Mouse (Mus musculus) E14TG2a.4 (cell line): ENCODE data around the gene Prdm8.

Source experiments
- H3K27me3 ChIP-seq: 2 replicates; pipeline ENCODE4 v1.6.1; 2014; ENCODE audit warnings: low read length, control low read depth; ENCODE audit not compliant: insufficient read depth
- H3K36me3 ChIP-seq: 2 replicates; pipeline ENCODE4 v1.6.1; 2014; ENCODE audit warnings: low read length, control low read depth; ENCODE audit not compliant: insufficient read depth
- H3K4me1 ChIP-seq: replicated peaks from 2 replicates; pipeline ENCODE4 v1.6.1; 2014; ENCODE audit warnings: low read depth, low read length, control low read depth
- H3K4me3 ChIP-seq: replicated peaks from 2 replicates; pipeline ENCODE4 v1.5.1; 2014; ENCODE audit warnings: mild to moderate bottlenecking, low read length
- H3K9me3 ChIP-seq: 2 replicates; pipeline ENCODE4 v1.6.1; 2014; ENCODE audit warnings: low read length, control low read depth
- CTCF ChIP-seq: conservative IDR thresholded peaks from 2 replicates; pipeline ENCODE4 v1.5.1; 2014; ENCODE audit warnings: low read length
- NANOG ChIP-seq: IDR thresholded peaks from 2 replicates; pipeline ENCODE4 v1.6.1; 2014; ENCODE audit warnings: borderline replicate concordance, low read length, mixed read lengths
- POU5F1 ChIP-seq: IDR thresholded peaks from 2 replicates; pipeline ENCODE4 v1.6.1; 2014; ENCODE audit warnings: low read length, borderline replicate concordance

The Prdm8 gene

DNA sequence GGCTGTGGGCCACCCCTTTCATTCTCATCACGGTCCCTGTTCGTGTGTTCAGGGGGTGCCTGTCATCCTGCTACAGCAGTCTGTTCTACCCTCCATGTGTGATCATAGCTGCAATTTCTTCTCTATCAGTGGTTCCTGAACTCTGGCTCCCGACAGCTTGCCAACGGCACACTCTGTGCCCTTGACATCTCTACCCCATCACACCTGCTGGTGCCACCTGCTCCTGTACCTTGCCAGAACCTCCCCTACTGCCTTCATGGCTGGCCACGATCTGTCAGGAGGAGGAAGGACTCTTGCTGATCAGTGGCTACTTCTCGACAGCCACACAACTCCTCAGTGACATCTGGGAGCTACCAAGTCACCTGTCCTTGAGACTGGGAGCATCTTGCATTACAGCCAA lies 62.5 kb downstream of the Prdm8 start:
- Histone ChIP-seq H3K4me1 (no peaks in the 10 kb centered on the region), H3K9me3 (no peaks in the 10 kb centered on the region), H3K36me3 (no peaks in the 10 kb centered on the region), H3K27me3 (no peaks in the 10 kb centered on the region), H3K4me3 (no peak overlapping the region)
- TF ChIP-seq POU5F1: no peak
- TF ChIP-seq CTCF: no peak
- no peak for TF ChIP-seq NANOG

DNA sequence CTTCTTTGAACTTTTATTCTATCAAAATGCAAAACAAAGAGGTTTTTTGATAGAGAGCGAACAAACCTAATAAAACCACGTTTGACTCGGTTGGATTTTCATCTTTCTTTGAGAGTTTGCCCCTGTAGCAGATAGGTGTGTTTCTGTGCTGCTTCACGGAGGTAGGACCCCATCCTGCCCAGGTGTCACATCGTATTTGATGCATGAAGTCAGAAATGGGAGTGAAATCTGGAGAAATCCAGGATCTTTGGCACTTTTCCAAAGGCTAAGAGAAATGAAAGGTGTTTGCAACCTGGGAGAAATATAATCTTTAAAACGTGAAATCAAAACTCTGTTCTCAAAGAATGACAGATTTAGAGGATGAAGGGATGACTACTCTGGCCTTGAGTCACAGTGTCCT lies 71.5 kb downstream of the Prdm8 start:
- Histone ChIP-seq H3K27me3 (peaks cover 7% of the 10 kb centered on the region; the same call in 1 of the 2 replicates), H3K4me3 (no peak overlapping the region), H3K9me3 (peaks cover 21% of the 10 kb centered on the region; the same call in 1 of the 2 replicates), H3K36me3 (no peaks in the 10 kb centered on the region), H3K4me1 (no peaks in the 10 kb centered on the region)
- no peak for TF ChIP-seq NANOG
- no peak for TF ChIP-seq POU5F1
- TF ChIP-seq CTCF: no peak
